Mouse (Mus musculus) limb, embryonic 13.5 days (tissue): ENCODE measurements around the gene Sec14l2. TPM values are rescaled to one million over a fixed set of nuclear protein-coding genes. Genes with fewer than 3 reads are reported as not detected.
"Not testable (repeated sequence)": the region's sequence is repeated elsewhere in the genome, so short reads cannot be mapped to it uniquely, and the experiment has no call there.

Experiments used
- ATAC-seq: fragments of 200-750 bp; cut with Nextera tagmentation; 2 replicates; pipeline ENCODE4 v1.8.0; 2017; ENCODE audit warnings: low read depth, moderate number of reproducible peaks, moderate TSS enrichment; ENCODE audit not compliant: low FRiP score
- H3K27ac ChIP-seq: fragments of 300-500 bp; sonication (generic); 2 replicates; pipeline ENCODE4 v1.5.1; 2015; ENCODE audit warnings: inconsistent platforms, mild to moderate bottlenecking, moderate library complexity
- H3K27me3 ChIP-seq: fragments of 300-500 bp; sonication (generic); 2 replicates; pipeline ENCODE4 v1.6.1; 2015; ENCODE audit warnings: mild to moderate bottlenecking, inconsistent platforms
- H3K36me3 ChIP-seq: fragments of 300-500 bp; sonication (generic); 2 replicates; pipeline ENCODE4 v1.6.1; 2015; ENCODE audit warnings: inconsistent platforms, mild to moderate bottlenecking, moderate library complexity
- H3K4me1 ChIP-seq: fragments of 300-500 bp; sonication (generic); 2 replicates; pipeline ENCODE4 v1.6.1; 2015; ENCODE audit warnings: inconsistent platforms
- H3K4me2 ChIP-seq: fragments of 300-500 bp; sonication (generic); replicated peaks from 2 replicates; pipeline ENCODE4 v1.6.1; 2015; ENCODE audit warnings: inconsistent platforms, mild to moderate bottlenecking, moderate library complexity
- H3K4me3 ChIP-seq: fragments of 300-500 bp; sonication (generic); 2 replicates; pipeline ENCODE4 v1.5.1; 2015; ENCODE audit warnings: moderate library complexity, mild to moderate bottlenecking, inconsistent platforms
- H3K9ac ChIP-seq: fragments of 300-500 bp; sonication (generic); 2 replicates; pipeline ENCODE4 v1.6.1; 2015; ENCODE audit warnings: mild to moderate bottlenecking, inconsistent platforms
- H3K9me3 ChIP-seq: fragments of 300-500 bp; sonication (generic); 2 replicates; pipeline ENCODE4 v1.6.1; 2016; ENCODE audit warnings: inconsistent platforms
- WGBS: fragments of 180-500 bp; shearing (Covaris S2); methylation state at CpG from one replicate; pipeline ENCODE4 v1.1.7; 2015; 5-methylcytosine and 5-hydroxymethylcytosine counted together
- polyA plus RNA-seq: library from polyadenylated mRNA; unstranded; fragments of >200 nt; fragmentation: Nextera tagmentation; extraction: Ambion mirVana; gene quantifications from 2 replicates; pipeline ENCODE4 v1.2.1, GENCODE M21; 2015

Gene Sec14l2
- polyA plus RNA-seq, 1 experiment from 2014 or later, result 3.5 TPM

DNA sequence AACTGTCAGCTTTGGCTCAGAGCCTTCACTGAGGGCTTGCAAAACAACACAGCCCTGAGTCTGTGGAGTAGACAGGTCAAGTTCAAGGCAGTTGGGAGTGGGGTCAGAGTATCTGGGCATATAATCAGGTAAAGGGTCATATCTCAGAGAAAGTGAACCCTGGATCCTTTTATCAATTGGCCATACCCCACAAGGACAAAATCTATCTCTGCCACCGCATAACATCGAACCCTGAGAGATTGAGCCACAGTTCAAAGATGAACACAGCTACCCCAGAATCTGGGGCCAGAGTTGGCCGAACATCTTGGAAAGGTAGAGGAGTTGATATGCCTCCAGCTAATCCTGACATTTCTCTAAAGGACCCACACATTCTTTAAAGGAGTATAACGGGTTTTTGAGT is 11.2 kb downstream of the Sec14l2 start:
- no peak overlapping the region for H3K4me2 ChIP-seq
- WGBS, result 89% methylated on average over 4 of the region's 4 CpGs
- no peak for ATAC-seq

DNA sequence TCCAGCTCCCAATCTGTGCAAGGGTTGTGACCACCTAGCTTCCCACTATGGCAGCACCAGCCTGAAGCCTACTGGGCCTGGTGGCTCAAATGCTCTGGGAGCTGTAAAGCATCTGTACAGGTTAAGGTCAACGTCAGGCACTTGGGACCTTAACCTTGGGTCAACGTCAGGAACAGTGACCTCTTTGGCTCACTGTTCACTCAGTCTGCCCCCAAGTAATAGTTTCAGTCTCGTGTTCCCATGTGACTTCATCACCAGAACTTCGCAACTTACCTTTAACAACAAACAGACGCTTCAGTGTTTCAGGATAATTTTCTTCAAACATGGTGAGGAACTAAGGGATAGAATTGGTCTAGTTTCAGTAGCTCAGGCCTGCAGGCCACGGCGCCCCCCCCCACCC is 14.5 kb downstream of the Sec14l2 start:
- H3K4me3 ChIP-seq, result no peak overlapping the region
- H3K9ac ChIP-seq, result no peak overlapping the region
- no peak overlapping the region for H3K4me2 ChIP-seq
- H3K4me1 ChIP-seq, result no peaks in the 10 kb centered on the region
- peaks cover 16% of the 10 kb centered on the region for H3K36me3 ChIP-seq
- 67% methylated on average over 7 of the region's 7 CpGs for WGBS
- H3K27ac ChIP-seq, result no peak overlapping the region
- no peak for ATAC-seq
- H3K27me3 ChIP-seq, result no peaks in the 10 kb centered on the region
- H3K9me3 ChIP-seq, result no peaks in the 10 kb centered on the region

More for the DNA sequence above, 11.2 kb downstream of the Sec14l2 start:
- Histone ChIP-seq H3K4me1 (peaks cover 2% of the 10 kb centered on the region; the same call in 1 of the 2 replicates), H3K9ac (no peak overlapping the region), H3K27me3 (peaks cover 7% of the 10 kb centered on the region), H3K4me3 (no peak overlapping the region), H3K36me3 (peaks cover 16% of the 10 kb centered on the region), H3K9me3 (no peaks in the 10 kb centered on the region), H3K27ac (no peak overlapping the region)

DNA sequence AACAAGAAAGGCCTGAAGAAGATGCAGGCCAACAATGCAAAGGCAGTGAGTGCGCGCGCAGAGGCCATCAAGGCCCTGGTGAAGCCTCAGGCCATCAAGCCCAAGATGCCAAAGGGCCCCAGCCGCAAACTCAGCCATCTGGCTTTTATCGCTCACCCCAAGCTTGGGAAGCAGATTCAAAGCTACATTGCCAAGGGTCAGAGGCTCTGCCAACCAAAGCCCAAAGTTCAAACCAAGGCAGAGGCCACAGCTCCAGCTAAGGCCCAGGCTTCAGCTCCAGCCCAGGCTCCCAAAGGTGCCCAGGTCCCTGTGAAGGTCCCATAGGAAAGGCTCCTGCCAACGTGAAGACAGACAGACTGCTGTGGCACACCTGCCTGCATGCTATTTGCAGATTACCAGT is 15.3 kb downstream of the Sec14l2 start:
- not testable (repeated sequence) for H3K4me1 ChIP-seq, H3K9ac ChIP-seq, H3K4me2 ChIP-seq, H3K9me3 ChIP-seq, ATAC-seq, H3K27ac ChIP-seq, H3K4me3 ChIP-seq, H3K27me3 ChIP-seq
- WGBS, result 89% methylated on average over 6 of the region's 6 CpGs
- H3K36me3 ChIP-seq, result peaks cover 16% of the 10 kb centered on the region

DNA sequence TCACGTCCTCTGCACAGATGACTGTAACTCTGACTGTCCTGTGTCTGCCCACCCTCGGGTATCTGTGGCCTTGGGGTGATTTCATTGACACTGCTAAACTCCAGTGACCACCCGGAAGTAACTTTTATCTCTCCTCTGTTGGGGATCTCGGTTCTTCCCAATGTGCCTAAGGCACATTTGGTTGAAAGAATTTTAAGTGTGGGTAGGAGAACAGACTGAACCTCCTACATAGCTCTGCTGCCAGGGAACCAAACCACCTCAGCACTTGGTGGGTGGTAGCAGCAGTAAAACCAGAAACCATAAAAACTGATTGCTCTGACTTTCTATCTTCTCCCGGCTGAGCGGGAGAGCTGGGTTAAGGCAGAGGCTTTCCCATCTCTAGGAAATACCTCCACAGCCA is 17.8 kb downstream of the Sec14l2 start:
- Histone ChIP-seq H3K36me3 (peaks cover 12% of the 10 kb centered on the region), H3K9ac (peak overlapping the region; percentile 19; the same call in 1 of the 2 replicates), H3K4me2 (no peak overlapping the region), H3K4me1 (no peaks in the 10 kb centered on the region), H3K27me3 (no peaks in the 10 kb centered on the region), H3K4me3 (no peak overlapping the region), H3K27ac (no peak overlapping the region), H3K9me3 (no peaks in the 10 kb centered on the region)
- 33% methylated on average over 6 of the region's 6 CpGs for WGBS
- no peak for ATAC-seq

DNA sequence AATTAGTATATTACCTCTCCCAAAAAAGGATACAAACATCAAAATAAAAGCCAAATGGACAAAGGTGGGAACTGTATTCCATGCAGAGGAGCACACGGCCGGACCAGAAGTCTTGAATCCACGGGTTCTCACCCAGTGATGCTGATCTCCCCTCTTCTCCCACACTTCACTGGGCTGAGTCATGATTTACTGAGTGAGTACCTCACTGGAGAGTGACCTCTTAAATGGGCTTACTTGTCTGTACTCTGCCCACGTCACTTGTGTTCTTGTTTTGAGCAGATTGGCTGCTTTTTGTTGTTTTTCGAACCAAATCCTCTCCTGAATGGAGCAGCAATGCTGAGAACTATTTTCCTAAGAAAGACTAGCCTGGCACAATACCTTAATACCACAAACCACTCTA is 18.2 kb downstream of the Sec14l2 start:
- no peak for ATAC-seq
- Histone ChIP-seq H3K4me1 (no peaks in the 10 kb centered on the region), H3K27me3 (no peaks in the 10 kb centered on the region), H3K4me2 (no peak overlapping the region), H3K9me3 (no peaks in the 10 kb centered on the region), H3K27ac (no peak overlapping the region), H3K9ac (no peak overlapping the region), H3K4me3 (no peak overlapping the region), H3K36me3 (peaks cover 12% of the 10 kb centered on the region)
- WGBS, result 81% methylated on average over 5 of the region's 5 CpGs

DNA sequence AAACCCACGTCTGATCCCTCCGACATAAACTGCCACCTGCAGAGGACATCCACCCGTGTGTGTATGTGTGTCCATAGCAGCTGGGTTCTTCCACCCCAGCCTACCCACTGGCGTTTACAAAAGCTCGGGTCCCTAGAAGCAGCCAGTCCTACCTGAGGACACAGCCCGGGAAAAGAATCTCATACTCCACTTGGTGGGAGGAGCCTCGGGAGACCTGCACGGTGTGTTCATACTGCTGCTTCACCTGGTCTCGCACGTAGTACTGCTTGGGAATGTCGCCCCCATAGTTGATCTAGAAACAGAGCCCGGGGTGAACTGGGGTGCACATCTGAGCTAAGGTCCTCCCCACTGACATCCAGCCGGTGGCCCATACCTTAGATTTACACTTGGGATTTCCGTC is 19.7 kb downstream of the Sec14l2 start:
- ATAC-seq, result no peak
- Histone ChIP-seq H3K4me3 (no peak overlapping the region), H3K9me3 (no peaks in the 10 kb centered on the region), H3K9ac (no peak overlapping the region), H3K4me2 (no peak overlapping the region), H3K36me3 (peaks cover 5% of the 10 kb centered on the region), H3K27ac (no peak overlapping the region), H3K4me1 (no peaks in the 10 kb centered on the region), H3K27me3 (no peaks in the 10 kb centered on the region)
- WGBS, result 81% methylated on average over 14 of the region's 14 CpGs

DNA sequence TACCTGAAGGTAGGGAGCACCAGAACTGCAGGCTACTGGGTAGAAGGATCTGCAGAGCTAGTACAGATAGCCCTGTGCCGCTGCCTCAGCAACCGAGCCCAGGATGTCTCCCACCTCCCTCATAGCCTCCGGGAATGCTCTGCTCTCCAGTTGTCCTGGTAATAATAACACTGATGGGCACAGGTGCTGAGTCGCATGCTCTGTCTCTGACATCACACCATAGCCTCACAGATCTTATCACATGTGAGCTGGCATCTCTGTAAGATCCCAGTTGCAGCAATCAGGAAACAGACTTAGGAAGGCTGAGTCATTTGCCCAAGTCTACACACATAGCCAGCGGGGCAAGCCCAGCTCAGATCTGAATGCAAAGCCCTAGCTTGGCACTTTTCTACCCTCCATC is 21.4 kb downstream of the Sec14l2 start:
- Histone ChIP-seq H3K27me3 (no peaks in the 10 kb centered on the region), H3K4me1 (peaks cover 6% of the 10 kb centered on the region), H3K27ac (no peak overlapping the region), H3K9ac (no peak overlapping the region), H3K4me2 (no peak overlapping the region), H3K36me3 (no peaks in the 10 kb centered on the region; the same call in 1 of the 2 replicates), H3K9me3 (no peaks in the 10 kb centered on the region), H3K4me3 (no peak overlapping the region)
- no peak for ATAC-seq
- WGBS, result 74% methylated on average over 5 of the region's 5 CpGs

DNA sequence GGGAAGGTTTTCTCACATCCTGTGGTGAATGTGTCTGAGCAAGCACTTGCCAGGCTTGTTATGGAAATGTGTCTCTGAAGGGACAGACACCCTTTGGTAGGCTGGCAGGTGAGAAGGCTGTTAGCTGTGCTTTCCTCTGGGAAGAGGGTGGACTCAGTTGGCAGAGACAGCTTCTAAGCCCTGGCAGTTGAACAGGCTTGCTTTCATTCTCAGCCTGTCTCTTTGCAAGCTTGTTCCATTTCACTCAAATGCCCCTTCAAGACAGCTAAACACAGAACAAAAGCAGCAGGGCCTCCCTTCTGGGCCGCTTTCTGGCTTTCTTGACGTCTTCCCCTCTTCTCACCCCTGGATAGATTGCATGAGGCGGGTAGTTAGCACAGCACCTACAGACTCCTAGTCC is 23.8 kb downstream of the Sec14l2 start:
- no peak overlapping the region for H3K27ac ChIP-seq
- H3K9me3 ChIP-seq, result no peaks in the 10 kb centered on the region
- H3K27me3 ChIP-seq, result no peaks in the 10 kb centered on the region
- no peak overlapping the region for H3K4me3 ChIP-seq
- peaks cover 22% of the 10 kb centered on the region for H3K4me1 ChIP-seq
- no peak for ATAC-seq
- no peaks in the 10 kb centered on the region for H3K36me3 ChIP-seq
- WGBS, result 73% methylated on average over 3 of the region's 3 CpGs
- H3K4me2 ChIP-seq, result no peak overlapping the region
- no peak overlapping the region for H3K9ac ChIP-seq

DNA sequence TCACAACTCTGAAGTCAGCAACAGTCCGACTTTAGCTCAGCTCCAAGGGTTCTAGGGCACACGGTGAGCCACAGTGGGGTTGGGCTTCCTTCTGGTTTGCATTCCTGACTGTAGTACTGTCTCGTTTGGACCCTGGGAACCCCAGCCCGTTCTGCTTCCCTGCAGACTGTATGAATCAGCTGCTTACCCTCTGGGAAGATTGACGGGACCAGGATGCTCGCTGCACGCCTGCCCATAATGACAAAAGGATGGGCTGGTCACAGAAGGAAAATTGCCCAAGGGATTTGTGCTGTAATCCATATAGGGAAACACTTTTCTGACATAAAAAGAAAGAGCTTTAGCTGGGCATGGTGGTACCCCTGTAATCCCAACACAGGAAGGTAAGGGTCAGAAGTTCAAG is 24.4 kb downstream of the Sec14l2 start:
- Histone ChIP-seq H3K4me2 (no peak overlapping the region), H3K27ac (no peak overlapping the region), H3K27me3 (no peaks in the 10 kb centered on the region), H3K4me1 (peaks cover 25% of the 10 kb centered on the region), H3K4me3 (no peak overlapping the region), H3K36me3 (no peaks in the 10 kb centered on the region), H3K9me3 (no peaks in the 10 kb centered on the region), H3K9ac (no peak overlapping the region)
- 77% methylated on average over 7 of the region's 7 CpGs for WGBS
- ATAC-seq, result no peak

DNA sequence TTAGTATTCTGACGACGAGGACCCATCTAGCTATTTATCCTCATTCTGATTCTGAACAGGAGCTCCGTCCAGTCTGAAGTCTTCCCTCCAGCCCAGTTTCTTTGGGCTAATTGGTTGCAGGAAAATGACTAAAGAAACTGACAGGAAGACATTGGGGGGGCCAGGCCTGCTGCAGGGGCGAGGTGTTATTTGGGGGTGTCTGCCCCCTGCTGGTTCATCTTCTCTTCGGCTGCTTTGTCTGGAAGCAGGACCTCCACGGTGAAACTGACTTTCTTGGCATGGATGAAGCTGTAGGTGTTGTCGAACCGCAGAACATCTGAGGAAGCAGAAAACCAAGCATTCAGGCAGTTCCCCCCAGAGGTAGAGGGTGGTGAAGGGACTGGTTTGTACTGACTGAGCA is 25.1 kb downstream of the Sec14l2 start:
- no peak overlapping the region for H3K4me3 ChIP-seq
- no peaks in the 10 kb centered on the region for H3K27me3 ChIP-seq
- no peak overlapping the region for H3K4me2 ChIP-seq
- no peak for ATAC-seq
- no peak overlapping the region for H3K9ac ChIP-seq
- H3K36me3 ChIP-seq, result no peaks in the 10 kb centered on the region
- 61% methylated on average over 8 of the region's 8 CpGs for WGBS
- H3K4me1 ChIP-seq, result peaks cover 25% of the 10 kb centered on the region
- no peak overlapping the region for H3K27ac ChIP-seq
- no peaks in the 10 kb centered on the region for H3K9me3 ChIP-seq

DNA sequence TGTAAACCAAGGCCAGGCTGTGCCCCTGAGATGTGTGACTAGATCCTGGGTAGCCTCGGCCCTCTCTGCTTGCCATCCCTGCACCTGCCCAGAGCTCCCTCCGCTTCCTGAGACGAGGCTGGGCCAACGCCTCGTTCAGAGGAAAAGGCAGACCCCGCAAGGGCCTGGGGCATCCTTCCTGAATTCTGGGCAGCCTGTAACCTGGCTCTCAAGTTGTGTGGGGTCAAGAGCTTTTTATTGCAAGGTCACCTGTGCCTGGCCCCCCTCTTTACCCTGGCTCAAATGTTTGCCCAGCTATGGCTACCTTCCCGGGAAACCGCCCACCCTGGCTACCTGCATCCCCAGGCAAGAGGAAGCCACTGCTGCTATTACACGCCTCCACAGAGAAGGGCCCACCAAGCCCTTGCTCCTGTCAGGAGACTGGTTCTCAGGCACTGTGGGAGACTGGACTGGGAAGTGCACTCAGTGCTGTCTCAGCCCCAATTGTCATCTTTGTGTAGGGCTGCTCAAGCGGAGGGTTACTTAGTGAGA is 26.1 kb downstream of the Sec14l2 start:
- H3K9me3 ChIP-seq, result no peaks in the 10 kb centered on the region
- WGBS, result 31% methylated on average over 10 of the region's 10 CpGs
- H3K36me3 ChIP-seq, result peaks cover under 1% of the 10 kb centered on the region; the same call in 1 of the 2 replicates
- peak overlapping the region; percentile 52 for H3K4me3 ChIP-seq
- peak overlapping the region; percentile 85 for H3K27ac ChIP-seq
- H3K4me1 ChIP-seq, result peaks cover 25% of the 10 kb centered on the region
- no peaks in the 10 kb centered on the region for H3K27me3 ChIP-seq
- H3K9ac ChIP-seq, result peak overlapping the region; percentile 87
- peak overlapping the region; percentile 90 for H3K4me2 ChIP-seq
- peak; percentile 55 for ATAC-seq

DNA sequence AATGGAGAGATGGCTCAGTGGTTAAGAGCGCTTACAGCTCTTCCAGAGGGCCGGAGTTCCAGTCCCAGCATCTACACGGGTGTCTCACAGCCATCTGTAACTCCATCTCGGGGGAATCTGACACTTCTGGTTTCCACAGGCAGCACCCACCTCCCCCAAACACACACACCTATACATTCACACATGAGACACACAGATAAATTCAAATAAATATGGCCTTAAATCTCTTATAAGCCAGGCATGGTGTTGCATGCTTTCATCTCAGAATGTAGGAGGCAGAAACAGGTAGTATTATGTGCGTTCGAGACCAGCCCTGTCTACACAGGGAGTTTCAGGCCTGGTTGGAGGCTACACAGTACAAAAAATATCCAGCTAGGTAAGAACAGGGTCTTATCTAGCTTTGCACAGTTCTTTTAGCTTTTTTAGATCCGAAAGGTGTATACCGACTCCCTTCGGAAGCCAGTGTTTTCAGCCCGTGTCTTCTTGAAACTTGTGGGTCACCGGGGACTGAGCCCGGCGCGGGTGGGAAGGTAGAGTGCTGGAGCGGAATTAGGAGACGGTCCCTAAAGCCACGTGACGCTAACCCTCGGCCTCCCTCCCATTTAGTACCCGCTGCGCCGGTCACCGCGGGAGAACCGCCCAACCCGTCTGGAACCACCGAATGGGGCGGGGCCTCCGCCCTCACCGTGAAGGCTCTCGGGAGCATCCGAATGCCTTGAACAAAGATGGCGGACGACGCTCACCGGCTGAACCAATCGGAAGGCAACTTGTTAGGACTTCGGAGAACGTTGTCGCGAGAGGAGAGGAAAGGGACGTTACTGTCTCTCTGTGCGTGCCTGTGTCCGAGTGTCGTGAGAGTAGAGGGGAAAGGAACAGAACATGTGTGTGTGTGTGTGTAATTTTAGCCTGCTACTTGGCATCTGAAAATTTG is 26.9 kb downstream of the Sec14l2 start:
- Histone ChIP-seq H3K27ac (peak overlapping the region; percentile 85), H3K9ac (peak overlapping the region; percentile 87), H3K4me2 (peak overlapping the region; percentile 90), H3K4me1 (peaks cover 25% of the 10 kb centered on the region), H3K9me3 (no peaks in the 10 kb centered on the region), H3K4me3 (peak overlapping the region; percentile 52), H3K27me3 (no peaks in the 10 kb centered on the region), H3K36me3 (peaks cover 7% of the 10 kb centered on the region)
- WGBS, result 3% methylated on average over 45 of the region's 45 CpGs
- peak; percentile 94 for ATAC-seq
